Mouse (Mus musculus) intestine, embryonic 16.5 days (tissue): ENCODE measurements around the gene Rhbdd3. TPM values are rescaled to one million over a fixed set of nuclear protein-coding genes. Genes with fewer than 3 reads are reported as not detected.
A peak's percentile ranks its signal among the peaks of the same experiment; 100 is the strongest.

Experiments
- ATAC-seq: fragments of 200-750 bp; cut with Nextera tagmentation; 2 replicates; pipeline ENCODE4 v1.8.0; 2017; ENCODE audit warnings: moderate TSS enrichment, moderate library complexity
- H3K27ac ChIP-seq: fragments of 300-500 bp; sonication (generic); 2 replicates; pipeline ENCODE4 v1.5.1; 2014; ENCODE audit warnings: mild to moderate bottlenecking, low read length
- H3K27me3 ChIP-seq: fragments of 300-500 bp; sonication (generic); replicated peaks from 2 replicates; pipeline ENCODE4 v1.6.1; 2014; ENCODE audit warnings: low read length, control low read depth, mixed read lengths; ENCODE audit not compliant: control insufficient read depth, insufficient read depth
- H3K36me3 ChIP-seq: fragments of 300-500 bp; sonication (generic); 2 replicates; pipeline ENCODE4 v1.6.1; 2014; ENCODE audit warnings: low read length, control low read depth; ENCODE audit not compliant: control insufficient read depth, insufficient read depth
- H3K4me1 ChIP-seq: fragments of 300-500 bp; sonication (generic); 2 replicates; pipeline ENCODE4 v1.6.1; 2014; ENCODE audit warnings: low read length, control low read depth, mixed read lengths; ENCODE audit not compliant: control insufficient read depth, insufficient read depth
- H3K4me2 ChIP-seq: fragments of 300-500 bp; sonication (generic); 2 replicates; pipeline ENCODE4 v1.6.1; 2014; ENCODE audit warnings: low read depth, low read length, control low read depth
- H3K4me3 ChIP-seq: fragments of 300-500 bp; sonication (generic); 2 replicates; pipeline ENCODE4 v1.5.1; 2014; ENCODE audit warnings: mild to moderate bottlenecking, low read length
- H3K9ac ChIP-seq: fragments of 300-500 bp; sonication (generic); 2 replicates; pipeline ENCODE4 v1.6.1; 2014; ENCODE audit warnings: low read depth, low read length
- H3K9me3 ChIP-seq: fragments of 300-500 bp; sonication (generic); 2 replicates; pipeline ENCODE4 v1.6.1; 2016; ENCODE audit warnings: low read length, control low read depth; ENCODE audit not compliant: control insufficient read depth
- WGBS: fragments of 180-500 bp; shearing (Covaris S2); extraction: QIAGEN DNeasy Blood & Tissue Kit; methylation state at CpG from one replicate; pipeline ENCODE4 v1.1.7; 2014; 5-methylcytosine and 5-hydroxymethylcytosine counted together
- polyA plus RNA-seq: library from polyadenylated mRNA; unstranded; fragments of >200 nt; fragmentation: Nextera tagmentation; extraction: Ambion mirVana; gene quantifications from 2 replicates; pipeline ENCODE4 v1.2.1, GENCODE M21; 2015

Gene Rhbdd3
- polyA plus RNA-seq, 1 experiment from 2014 or later, result 32.5 TPM

GRCm38 (mm10) chr11:5150416-5151246 lies 51.9 kb downstream of the Rhbdd3 start:
- H3K4me3 ChIP-seq, result peak overlapping the region; percentile 58

GRCm38 (mm10) chr11:5151247-5151630 lies 52.5 kb downstream of the Rhbdd3 start:
- H3K4me1 ChIP-seq, result peaks cover 46% of the 10 kb centered on the region
- peak overlapping the region; percentile 76 for H3K4me2 ChIP-seq
- H3K9me3 ChIP-seq, result no peaks in the 10 kb centered on the region
- WGBS, result 30% methylated on average over 4 of the region's 4 CpGs
- no peaks in the 10 kb centered on the region for H3K27me3 ChIP-seq
- peak overlapping the region; percentile 59 for H3K27ac ChIP-seq
- peak overlapping the region; percentile 89 for H3K9ac ChIP-seq
- no peak for ATAC-seq
- peak overlapping the region; percentile 58 for H3K4me3 ChIP-seq
- H3K36me3 ChIP-seq, result no peaks in the 10 kb centered on the region

More at GRCm38 (mm10) chr11:5150416-5151246, 51.9 kb downstream of the Rhbdd3 start:
- 63% methylated on average over 9 of the region's 9 CpGs for WGBS
- Histone ChIP-seq H3K9ac (peak overlapping the region; percentile 89), H3K27me3 (no peaks in the 10 kb centered on the region), H3K36me3 (no peaks in the 10 kb centered on the region), H3K4me2 (peak overlapping the region; percentile 76), H3K4me1 (peaks cover 46% of the 10 kb centered on the region), H3K27ac (peak overlapping the region; percentile 87), H3K9me3 (no peaks in the 10 kb centered on the region)
- ATAC-seq, result no peak

- Histone ChIP-seq H3K27ac (peak within 1 kb of the TSS; percentile 59), H3K4me2 (peak within 1 kb of the TSS; percentile 76), H3K9me3 (no peaks in the 10 kb centered on the region), H3K9ac (peak within 1 kb of the TSS; percentile 89), H3K4me3 (peak within 1 kb of the TSS; percentile 58), H3K27me3 (no peaks in the 10 kb centered on the region), H3K4me1 (peaks cover 46% of the 10 kb centered on the region), H3K36me3 (no peaks in the 10 kb centered on the region)
- under 1% methylated on average over 37 of the region's 53 CpGs for WGBS
- ATAC-seq, result peak; percentile 30
These were observed 53.1 kb downstream of the Rhbdd3 start, which contains the start of gene Emid1 for GRCm38 (mm10) chr11:5151680-5152337. Gene Emid1 (minus strand): TSS chr11:5152257.

- no peak overlapping the region for H3K4me2 ChIP-seq
- peaks cover 26% of the 10 kb centered on the region for H3K4me1 ChIP-seq
- H3K27me3 ChIP-seq, result no peaks in the 10 kb centered on the region
- peak overlapping the region; percentile 52 for H3K9ac ChIP-seq
- WGBS, result 32% methylated on average over 10 of the region's 10 CpGs
- no peaks in the 10 kb centered on the region for H3K9me3 ChIP-seq
- no peak overlapping the region for H3K4me3 ChIP-seq
- peak overlapping the region; percentile 85 for H3K27ac ChIP-seq
- no peaks in the 10 kb centered on the region for H3K36me3 ChIP-seq
- ATAC-seq, result peak; percentile 59
These were observed 56.5 kb downstream of the Rhbdd3 start for GRCm38 (mm10) chr11:5154961-5155805.

Other genes starting within 250 kb of the Rhbdd3 start
- gene Nf2, start 249.4 kb upstream of the Rhbdd3 start, polyA plus RNA-seq, result 38.0 and 38.8 TPM in 2 replicates
- gene Nipsnap1, start 225.0 kb upstream of the Rhbdd3 start, polyA plus RNA-seq, result 112 and 119 TPM in 2 replicates
- 30.3 and 32.7 TPM in 2 replicates for gene Thoc5, start 203.6 kb upstream of the Rhbdd3 start, polyA plus RNA-seq
- 0.55 and 0.61 TPM in 2 replicates for gene Nefh, start 150.9 kb upstream of the Rhbdd3 start, polyA plus RNA-seq
- gene Ap1b1, start 112.1 kb upstream of the Rhbdd3 start, polyA plus RNA-seq, result 81.2 and 85.4 TPM in 2 replicates
- gene Rasl10a, start 40.8 kb upstream of the Rhbdd3 start, polyA plus RNA-seq, result 0.69 and 0.71 TPM in 2 replicates
- gene Gas2l1, start 33.6 kb upstream of the Rhbdd3 start, polyA plus RNA-seq, result 17.5 and 21.0 TPM in 2 replicates
- gene Ewsr1, start 340 bp downstream of the Rhbdd3 start, polyA plus RNA-seq, result 499 and 529 TPM in 2 replicates
- 112 and 120 TPM in 2 replicates for gene Emid1, start 53.3 kb downstream of the Rhbdd3 start, polyA plus RNA-seq
- gene Kremen1, start 162.6 kb downstream of the Rhbdd3 start, polyA plus RNA-seq, result 9.1 and 10.5 TPM in 2 replicates